Mouse (Mus musculus) liver, postnatal 0 days (tissue): ENCODE measurements around the gene Pfkp. TPM values are rescaled to one million over a fixed set of nuclear protein-coding genes. Genes with fewer than 3 reads are reported as not detected.

Experiments
- ATAC-seq: fragments of 200-750 bp; cut with Nextera tagmentation; 2 replicates; pipeline ENCODE4 v1.8.0; 2017; ENCODE audit warnings: mild to moderate bottlenecking, moderate library complexity
- DNase-seq: peaks from one replicate; pipeline ENCODE4 v3.0.0-alpha.2; 2016
- H3K27ac ChIP-seq: fragments of 300-500 bp; sonication (generic); 2 replicates; pipeline ENCODE4 v1.5.1; 2014; ENCODE audit warnings: antibody characterized with exemption, moderate library complexity, mild to moderate bottlenecking, low read depth
- H3K27me3 ChIP-seq: fragments of 300-500 bp; sonication (generic); 2 replicates; pipeline ENCODE4 v1.6.1; 2014; ENCODE audit warnings: low read length, control low read depth, mixed read lengths; ENCODE audit not compliant: insufficient read depth
- H3K36me3 ChIP-seq: fragments of 300-500 bp; sonication (generic); replicated peaks from 2 replicates; pipeline ENCODE4 v1.6.1; 2014; ENCODE audit warnings: mild to moderate bottlenecking, control low read depth, low read length, moderate library complexity, mixed read lengths; ENCODE audit not compliant: insufficient read depth
- H3K4me1 ChIP-seq: fragments of 300-500 bp; sonication (generic); 2 replicates; pipeline ENCODE4 v1.6.1; 2014; ENCODE audit warnings: antibody characterized with exemption, mild to moderate bottlenecking, control low read depth; ENCODE audit not compliant: insufficient read depth
- H3K4me2 ChIP-seq: fragments of 300-500 bp; sonication (generic); 2 replicates; pipeline ENCODE4 v1.6.1; 2014; ENCODE audit warnings: low read depth, mild to moderate bottlenecking, low read length, moderate library complexity, mixed read lengths
- H3K4me3 ChIP-seq: fragments of 300-500 bp; sonication (generic); 2 replicates; pipeline ENCODE4 v1.5.1; 2014; ENCODE audit warnings: low read depth, low read length
- H3K9ac ChIP-seq: fragments of 300-500 bp; sonication (generic); replicated peaks from 2 replicates; pipeline ENCODE4 v1.6.1; 2014; ENCODE audit warnings: mild to moderate bottlenecking, moderate library complexity
- H3K9me3 ChIP-seq: fragments of 300-500 bp; sonication (generic); 2 replicates; pipeline ENCODE4 v1.6.1; 2016; ENCODE audit warnings: mild to moderate bottlenecking, control low read depth, low read length, mixed read lengths
- CTCF ChIP-seq: sonication (generic); IDR thresholded peaks from 2 replicates; pipeline ENCODE4 v1.5.1; 2016; ENCODE audit warnings: antibody characterized with exemption, low read depth
- EP300 ChIP-seq: IDR thresholded peaks from 2 replicates; pipeline ENCODE4 v1.6.1; 2016; ENCODE audit warnings: antibody characterized with exemption, low read depth, mild to moderate bottlenecking
- WGBS: fragments of 180-500 bp; shearing (Covaris S2); extraction: QIAGEN DNeasy Blood & Tissue Kit; methylation state at CpG from one replicate; pipeline ENCODE4 v1.1.7; 2014; ENCODE audit not compliant: insufficient replicate concordance; 5-methylcytosine and 5-hydroxymethylcytosine counted together
- polyA plus RNA-seq: library from polyadenylated mRNA; unstranded; fragments of >200 nt; fragmentation: Nextera tagmentation; extraction: Ambion mirVana; gene quantifications from 2 replicates; pipeline ENCODE4 v1.2.1, GENCODE M21; 2015

Gene Pfkp
- polyA plus RNA-seq, 1 experiment from 2014 or later, result 4.9 TPM

DNA sequence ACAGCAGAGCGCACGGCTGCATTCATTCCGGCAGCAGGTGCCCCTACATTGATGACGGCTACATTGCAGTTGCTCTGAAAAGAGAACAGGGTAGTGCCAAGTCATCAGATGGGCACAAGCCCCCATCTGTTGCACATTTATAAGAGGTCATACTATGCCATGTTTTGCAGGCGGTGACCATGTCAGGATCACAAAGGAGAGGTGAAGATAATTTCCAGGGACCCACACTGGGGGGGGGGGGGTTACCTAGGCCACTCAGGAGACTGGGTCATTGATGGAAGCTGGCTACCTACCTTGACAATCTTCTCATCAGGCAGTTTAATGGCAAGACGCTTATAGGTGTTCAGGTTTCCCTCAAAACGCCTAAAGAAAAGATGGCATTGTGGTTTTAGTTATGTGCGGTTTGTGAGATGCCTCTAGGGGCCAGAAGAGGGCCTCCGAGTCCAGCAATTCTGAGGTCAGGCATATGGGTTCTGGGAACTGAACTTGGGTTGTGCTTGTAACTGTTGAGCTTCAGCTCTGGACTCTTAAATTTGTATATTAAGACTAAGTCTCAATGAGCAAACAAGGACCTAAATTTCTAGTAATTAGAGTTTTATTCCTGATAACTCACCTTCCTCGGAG, 45.7 kb downstream of the Pfkp start:
- no peak overlapping the region for H3K4me2 ChIP-seq
- H3K4me3 ChIP-seq, result no peak overlapping the region
- TF ChIP-seq EP300 (no peak), CTCF (peak; percentile 14; the same call in 1 of the 2 replicates)
- DNase-seq, result no peak
- 78% methylated on average over 10 of the region's 10 CpGs for WGBS
- ATAC-seq, result no peak
- no peak overlapping the region for H3K9ac ChIP-seq
- H3K4me1 ChIP-seq, result no peaks in the 10 kb centered on the region
- no peak overlapping the region for H3K27ac ChIP-seq
- H3K9me3 ChIP-seq, result no peaks in the 10 kb centered on the region
- no peaks in the 10 kb centered on the region for H3K36me3 ChIP-seq
- no peaks in the 10 kb centered on the region for H3K27me3 ChIP-seq

DNA sequence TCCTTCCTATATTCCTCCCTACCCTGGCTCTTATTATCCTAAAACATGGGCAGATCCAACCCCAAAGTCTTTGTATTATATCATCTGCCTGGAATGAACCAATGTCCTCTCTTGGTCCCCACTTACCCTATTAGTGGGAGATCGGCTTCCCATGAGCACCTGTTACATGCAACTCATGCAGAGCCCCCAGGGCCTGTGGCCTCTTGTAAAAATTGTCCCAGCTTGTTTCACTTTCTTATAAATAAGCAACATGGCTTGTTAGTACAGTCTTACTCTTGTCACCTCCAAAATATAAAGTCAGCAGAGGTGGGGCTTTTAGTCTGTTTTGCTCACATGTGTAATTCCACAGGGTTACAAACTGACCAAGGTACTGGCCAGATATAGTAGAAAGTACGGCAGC, 46.9 kb downstream of the Pfkp start:
- no peaks in the 10 kb centered on the region for H3K4me1 ChIP-seq
- H3K9ac ChIP-seq, result no peak overlapping the region
- no peak overlapping the region for H3K27ac ChIP-seq
- H3K9me3 ChIP-seq, result no peaks in the 10 kb centered on the region
- no peaks in the 10 kb centered on the region for H3K36me3 ChIP-seq
- no peaks in the 10 kb centered on the region for H3K27me3 ChIP-seq
- no peak for TF ChIP-seq EP300
- no peak for TF ChIP-seq CTCF
- WGBS, result 79% methylated on average over 2 of the region's 2 CpGs
- H3K4me3 ChIP-seq, result no peak overlapping the region
- no peak for DNase-seq
- no peak overlapping the region for H3K4me2 ChIP-seq
- no peak for ATAC-seq

DNA sequence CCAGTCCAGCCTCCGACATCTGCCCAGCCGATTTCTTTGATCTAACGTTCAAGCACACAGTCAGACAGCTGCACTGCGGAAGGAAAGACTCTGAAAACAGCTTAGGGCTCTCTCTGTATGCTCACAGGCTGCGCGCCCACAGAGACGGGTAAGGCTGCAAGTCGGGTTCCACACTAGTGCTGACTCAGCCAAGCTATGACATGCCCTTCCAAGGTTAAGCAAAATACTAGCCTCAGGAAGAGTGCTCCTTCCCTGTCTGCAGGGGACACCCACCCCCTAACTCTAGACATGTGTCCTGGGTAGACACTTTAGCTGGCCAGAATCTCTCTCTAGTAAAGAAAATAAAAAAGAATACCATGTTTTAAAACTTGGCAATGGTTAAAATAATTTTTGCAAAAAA, 48.0 kb downstream of the Pfkp start:
- TF ChIP-seq CTCF (no peak), EP300 (no peak)
- WGBS, result 86% methylated on average over 8 of the region's 8 CpGs
- DNase-seq, result no peak
- ATAC-seq, result no peak
- Histone ChIP-seq H3K36me3 (no peaks in the 10 kb centered on the region), H3K9ac (no peak overlapping the region), H3K27ac (no peak overlapping the region), H3K4me3 (no peak overlapping the region), H3K27me3 (no peaks in the 10 kb centered on the region), H3K4me2 (no peak overlapping the region), H3K4me1 (no peaks in the 10 kb centered on the region), H3K9me3 (no peaks in the 10 kb centered on the region)

DNA sequence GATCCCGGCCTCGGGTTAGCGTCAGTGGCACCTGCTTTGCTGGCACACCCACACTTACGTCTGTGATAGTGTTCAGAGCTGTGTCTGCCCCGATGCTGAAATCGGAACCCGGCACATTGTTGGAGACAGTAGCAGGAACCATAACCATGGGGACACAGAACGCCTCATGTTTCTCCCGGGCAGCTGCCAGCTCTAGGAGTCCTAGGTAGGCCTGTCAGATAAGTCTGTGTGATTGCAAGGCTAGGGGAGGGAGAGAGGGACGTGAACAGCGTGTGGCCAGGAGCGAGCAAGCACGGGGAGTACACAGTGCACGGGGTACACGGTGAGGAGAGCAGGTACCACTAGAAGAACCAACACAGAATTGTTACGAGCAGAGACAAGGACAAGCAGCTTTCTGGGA, 50.8 kb downstream of the Pfkp start:
- Histone ChIP-seq H3K27me3 (no peaks in the 10 kb centered on the region), H3K4me2 (no peak overlapping the region), H3K9ac (no peak overlapping the region), H3K4me1 (no peaks in the 10 kb centered on the region), H3K27ac (no peak overlapping the region), H3K4me3 (no peak overlapping the region), H3K9me3 (no peaks in the 10 kb centered on the region), H3K36me3 (no peaks in the 10 kb centered on the region)
- TF ChIP-seq EP300 (no peak), CTCF (no peak)
- whole genome bisulfite sequencing, result 83% methylated on average over 16 of the region's 16 CpGs
- DNase-seq (no peak), ATAC-seq (no peak)

DNA sequence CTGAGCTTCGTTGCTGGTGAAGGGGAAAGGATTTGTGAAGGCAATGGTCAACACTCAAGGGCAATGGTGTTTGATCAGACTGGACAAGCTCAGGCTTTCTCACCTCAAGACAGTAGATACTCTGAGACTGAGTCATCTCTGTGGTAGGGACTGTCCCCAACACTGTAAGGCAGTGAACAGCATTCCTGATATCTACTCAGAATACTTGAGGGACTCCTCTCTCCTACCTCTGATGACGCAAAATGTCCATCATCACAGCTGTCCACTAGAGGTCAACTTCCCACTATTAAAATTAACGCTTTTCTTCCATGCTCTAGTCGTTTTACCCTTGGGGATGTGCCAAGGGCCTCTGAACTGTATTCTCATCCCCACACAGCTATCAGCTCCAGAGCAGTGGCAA, 53.2 kb downstream of the Pfkp start:
- Histone ChIP-seq H3K4me3 (no peak overlapping the region), H3K4me1 (no peaks in the 10 kb centered on the region), H3K4me2 (no peak overlapping the region), H3K27ac (no peak overlapping the region), H3K27me3 (no peaks in the 10 kb centered on the region), H3K9me3 (no peaks in the 10 kb centered on the region), H3K9ac (no peak overlapping the region), H3K36me3 (no peaks in the 10 kb centered on the region)
- DNase-seq (no peak), ATAC-seq (no peak)
- TF ChIP-seq EP300 (no peak), CTCF (no peak)
- 77% methylated on average over 4 of the region's 4 CpGs for WGBS

DNA sequence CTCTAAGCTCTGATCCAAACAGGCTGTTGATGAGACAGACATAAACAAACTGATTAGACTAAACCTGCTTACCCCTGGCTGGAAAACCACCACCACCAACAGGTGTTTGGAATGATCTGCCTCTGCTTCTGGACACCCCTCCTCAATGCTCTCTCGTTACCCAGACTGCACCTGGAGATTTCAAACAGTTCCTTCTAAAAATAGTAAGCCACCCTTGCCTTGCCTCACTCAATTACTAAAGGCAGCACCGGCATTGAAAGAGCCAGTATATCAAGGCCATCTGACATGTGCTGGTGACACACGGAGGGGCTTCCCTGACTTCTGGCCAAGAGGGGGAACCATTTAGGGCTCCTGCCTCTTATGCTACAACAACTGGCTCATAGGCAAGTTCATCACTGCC, 57.7 kb downstream of the Pfkp start:
- H3K4me3 ChIP-seq, result no peak overlapping the region
- H3K27me3 ChIP-seq, result no peaks in the 10 kb centered on the region
- no peaks in the 10 kb centered on the region for H3K9me3 ChIP-seq
- no peak for ATAC-seq
- no peak overlapping the region for H3K27ac ChIP-seq
- WGBS, result 51% methylated on average over 3 of the region's 3 CpGs
- H3K9ac ChIP-seq, result no peak overlapping the region
- H3K36me3 ChIP-seq, result no peaks in the 10 kb centered on the region
- no peaks in the 10 kb centered on the region for H3K4me1 ChIP-seq
- TF ChIP-seq CTCF (no peak), EP300 (no peak)
- no peak for DNase-seq
- H3K4me2 ChIP-seq, result no peak overlapping the region

DNA sequence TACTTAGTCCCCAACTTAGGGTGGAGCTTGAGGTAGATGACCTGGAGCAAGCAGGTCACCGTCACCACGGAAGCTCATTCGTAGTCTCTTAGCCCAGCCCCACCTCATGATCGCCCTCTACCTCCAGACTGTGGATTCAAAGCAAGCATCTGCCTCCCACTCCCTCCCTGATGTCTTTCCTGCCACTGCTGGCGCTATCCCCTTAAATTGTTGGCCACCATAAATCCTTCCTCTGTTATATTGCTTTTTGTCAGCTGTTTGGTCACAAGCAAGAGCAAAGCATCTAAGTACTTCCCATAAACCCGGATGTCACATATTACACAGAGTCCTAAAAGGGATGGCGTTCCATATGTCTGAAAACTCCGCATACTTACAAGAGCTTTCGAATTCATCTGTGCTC, 62.6 kb downstream of the Pfkp start:
- H3K4me3 ChIP-seq, result no peak overlapping the region
- DNase-seq (no peak), ATAC-seq (no peak)
- no peak overlapping the region for H3K27ac ChIP-seq
- 76% methylated on average over 9 of the region's 9 CpGs for WGBS
- H3K27me3 ChIP-seq, result no peaks in the 10 kb centered on the region
- TF ChIP-seq EP300 (no peak), CTCF (peak; percentile 14; the same call in 1 of the 2 replicates)
- no peaks in the 10 kb centered on the region for H3K9me3 ChIP-seq
- peaks cover 2% of the 10 kb centered on the region; the same call in 1 of the 2 replicates for H3K36me3 ChIP-seq
- H3K4me2 ChIP-seq, result no peak overlapping the region
- H3K4me1 ChIP-seq, result no peaks in the 10 kb centered on the region
- H3K9ac ChIP-seq, result no peak overlapping the region
